In the genomic region with DNA sequence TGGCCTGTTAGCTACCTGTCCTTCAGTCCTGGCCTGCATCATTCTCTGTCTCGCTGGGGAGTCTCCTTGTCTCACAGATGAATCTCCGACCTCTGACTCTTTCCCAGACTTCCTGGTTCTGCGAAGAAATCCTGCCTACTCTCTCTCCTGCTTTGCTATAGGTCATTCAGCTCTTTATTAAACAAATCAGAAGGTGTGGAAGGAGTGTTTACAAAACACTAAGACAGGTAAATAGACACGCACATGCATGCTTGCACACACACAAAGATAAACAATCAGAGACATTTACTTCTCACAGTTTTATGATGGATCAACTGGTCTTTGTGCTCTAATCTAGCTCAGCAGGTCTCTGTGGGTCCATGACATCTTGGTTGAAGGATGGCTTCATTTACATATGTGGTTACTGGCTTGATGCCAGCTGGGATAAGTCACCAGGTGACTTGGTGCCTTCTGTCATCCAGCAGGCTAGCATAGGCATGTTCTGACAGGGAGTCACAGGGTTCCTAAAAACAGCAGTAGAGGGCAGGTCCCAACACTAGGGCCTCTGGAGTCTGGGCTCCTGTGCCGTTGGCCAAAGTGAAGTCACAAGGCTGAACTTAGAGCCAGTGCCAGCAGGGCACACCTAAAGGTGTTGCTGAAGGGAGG, we compare ENCODE assay signal across 16 mouse cellular contexts. TPM values are rescaled to one million over a fixed set of nuclear protein-coding genes. Genes with fewer than 3 reads are reported as not detected.
DNase-seq lines count a peak whose midpoint lies in the region; ATAC-seq and TF ChIP-seq lines count a peak whose summit lies in the region.
"Had no signal": no experiment of that assay in that cellular context is flagged by ENCODE, and none has a peak within 500 bp of the region (broad histone marks: within the 10 kb centered on the region; RNA-seq: fewer than 3 reads in every experiment).

No protein-coding gene starts in this region.

- H3K9ac ChIP-seq in heart, embryonic 11.5 days (ENCODE audit: low read depth, low read length): no peak overlapping the region
- H3K9ac ChIP-seq in ES-E14 (ENCODE audit: insufficient read depth, low read depth, low read length, poor library complexity, severe bottlenecking): no peak overlapping the region
- no peak overlapping the region for H3K9ac ChIP-seq in forebrain, embryonic 16.5 days (replicated peaks; ENCODE audit: low read depth, low read length)
- H3K9ac ChIP-seq: heart, embryonic 13.5 days; hindbrain, embryonic 14.5 days; liver, embryonic 13.5 days had no signal

- no peak for ATAC-seq in heart, embryonic 11.5 days (replicated peaks; ENCODE audit: insufficient number of reproducible peaks, low FRiP score, low TSS enrichment)
- no peak for ATAC-seq in forebrain, embryonic 16.5 days
- no peak for ATAC-seq in frontal cortex, adult (ENCODE audit: low TSS enrichment)
- ATAC-seq: lung, postnatal 0 days had no signal

- no peaks in the 10 kb centered on the region for H3K9me3 ChIP-seq in heart, embryonic 11.5 days (replicated peaks; ENCODE audit: control insufficient read depth, low read length)
- H3K9me3 ChIP-seq in ES-E14 (ENCODE audit: control insufficient read depth, insufficient read depth, low read depth, low read length): no peaks in the 10 kb centered on the region
- no peaks in the 10 kb centered on the region for H3K9me3 ChIP-seq in forebrain, embryonic 16.5 days (ENCODE audit: control insufficient read depth, low read length)
- H3K9me3 ChIP-seq: heart, embryonic 13.5 days; liver, embryonic 13.5 days had no signal

- WGBS in heart, embryonic 11.5 days (ENCODE audit: insufficient replicate concordance): 87% methylated on average over 5 of the region's 5 CpGs
- 89% methylated on average over 5 of the region's 5 CpGs for WGBS in forebrain, embryonic 16.5 days

- no peak overlapping the region for H3K4me2 ChIP-seq in heart, embryonic 11.5 days
- H3K4me2 ChIP-seq in forebrain, embryonic 16.5 days (ENCODE audit: low read length): no peak overlapping the region
- H3K4me2 ChIP-seq: heart, embryonic 13.5 days; hindbrain, embryonic 14.5 days; liver, embryonic 13.5 days had no signal

- in situ Hi-C loops in ES-E14 (cut with MboI; ENCODE audit: low sequenced_read_pairs in 2 of 2, unreplicated experiment in 2 of 2): no loop called here

- H3K4me3 ChIP-seq in heart, embryonic 11.5 days (ENCODE audit: low read depth, low read length): no peak overlapping the region
- no peak overlapping the region for H3K4me3 ChIP-seq in ES-E14 (ENCODE audit: insufficient read depth in 1 of 2, low read depth in 1 of 2, low read length in 2 of 2, poor library complexity in 1 of 2, severe bottlenecking in 1 of 2)
- H3K4me3 ChIP-seq in forebrain, embryonic 16.5 days (replicated peaks; ENCODE audit: low read length): no peak overlapping the region
- H3K4me3 ChIP-seq: heart, embryonic 13.5 days; liver, embryonic 13.5 days had no signal

- peaks cover 37% of the 10 kb centered on the region for H3K36me3 ChIP-seq in heart, embryonic 11.5 days (ENCODE audit: control insufficient read depth, insufficient read depth, low read length)
- H3K36me3 ChIP-seq in ES-E14 (ENCODE audit: control insufficient read depth, insufficient read depth, low read length, poor library complexity, severe bottlenecking): peaks cover 36% of the 10 kb centered on the region
- H3K36me3 ChIP-seq in forebrain, embryonic 16.5 days (ENCODE audit: control insufficient read depth, insufficient read depth): peaks cover 38% of the 10 kb centered on the region

- H3K27ac ChIP-seq in heart, embryonic 11.5 days (ENCODE audit: low read depth, low read length): no peak overlapping the region
- peak overlapping the region; percentile 45; the same call in 1 of the 2 replicates for H3K27ac ChIP-seq in ES-E14 (ENCODE audit: insufficient read depth, low read depth, low read length, poor library complexity, severe bottlenecking)
- H3K27ac ChIP-seq in forebrain, embryonic 16.5 days (ENCODE audit: low read length): no peak overlapping the region
- H3K27ac ChIP-seq: heart, embryonic 13.5 days; hindbrain, embryonic 14.5 days; liver, embryonic 13.5 days had no signal

- DNase-seq in heart, adult 11 months: peak; percentile 96
- peak; percentile 34 for DNase-seq in 416B (ENCODE audit: low read depth)
- no peak for DNase-seq in ES-E14 (ENCODE audit: low read depth, low spot score)
- peak; percentile 26 to 52 for DNase-seq in heart, postnatal 10 days
- DNase-seq in kidney, postnatal 14 days: no peak
- DNase-seq: adrenal gland, postnatal 25 days; embryo, embryonic 11 days; kidney, adult 2 months; liver, embryonic 13.5 days had no signal

- intact Hi-C loops in heart, postnatal 10 days (cut with DNase I): no loop called here

- no peaks in the 10 kb centered on the region for H3K27me3 ChIP-seq in heart, embryonic 11.5 days (ENCODE audit: control insufficient read depth, insufficient read depth, low read length)
- H3K27me3 ChIP-seq in forebrain, embryonic 16.5 days (replicated peaks; ENCODE audit: control insufficient read depth, insufficient read depth, low read length): no peaks in the 10 kb centered on the region
- H3K27me3 ChIP-seq: heart, embryonic 13.5 days; liver, embryonic 13.5 days had no signal

- no peaks in the 10 kb centered on the region for H3K4me1 ChIP-seq in heart, embryonic 11.5 days (ENCODE audit: control insufficient read depth, insufficient read depth, low read length)
- H3K4me1 ChIP-seq in ES-E14 (ENCODE audit: control insufficient read depth in 2 of 2, insufficient read depth in 2 of 2, low read length in 2 of 2, poor library complexity in 1 of 2): peaks cover 10 to 20% of the 10 kb centered on the region in 2 experiments
- H3K4me1 ChIP-seq in forebrain, embryonic 16.5 days (replicated peaks; ENCODE audit: control insufficient read depth, insufficient read depth, low read length): no peaks in the 10 kb centered on the region
- H3K4me1 ChIP-seq: heart, embryonic 13.5 days; liver, embryonic 13.5 days had no signal

TF ChIP-seq in ES-E14, 5 proteins besides CTCF, POLR2A, EP300 and RAD21:
- no peak for TF ChIP-seq ZC3H11A (IDR thresholded peaks at IDR 0.05; ENCODE audit: borderline replicate concordance, low read depth, low read length)
- no peak for TF ChIP-seq ZNF384 (IDR thresholded peaks at IDR 0.05; ENCODE audit: low read depth, low read length)
- TF ChIP-seq MAFK (IDR thresholded peaks at IDR 0.05; ENCODE audit: insufficient read depth, low read depth, low read length): no peak
- no peak for TF ChIP-seq HCFC1 (IDR thresholded peaks at IDR 0.05; ENCODE audit: borderline replicate concordance, insufficient read depth, low read length)
- TF ChIP-seq CHD2 (IDR thresholded peaks at IDR 0.05; ENCODE audit: low read depth, low read length): no peak

RNA-seq across cellular contexts. Expression of a gene that starts 16.7 kb away (rescaled TPM):
- polyA plus RNA-seq in heart, embryonic 11.5 days (2014; fragmentation: Nextera tagmentation; extraction: Ambion mirVana): 22.5 and 29.3 TPM in 2 replicates
- 12.6 and 15.9 TPM in 2 replicates for total RNA-seq in ES-E14 (2012; rRNA removed)
- total RNA-seq in heart, postnatal 10 days (2021): 10 to 100 TPM; 60.3 to 65.0 TPM
- polyA plus RNA-seq in forebrain, embryonic 16.5 days (2015; fragmentation: Nextera tagmentation; extraction: Ambion mirVana): 39.1 and 40.2 TPM in 2 replicates

RNA-seq across cellular contexts. Expression of a gene that starts 16.7 kb away (rescaled TPM):
- polyA plus RNA-seq in heart, embryonic 11.5 days (2014; fragmentation: Nextera tagmentation; extraction: Ambion mirVana): 59.5 and 64.2 TPM in 2 replicates
- 77.9 and 128 TPM in 2 replicates for total RNA-seq in ES-E14 (2012; rRNA removed)
- 10 to 100 TPM; 32.5 to 35.1 TPM for total RNA-seq in heart, postnatal 10 days (2021)
- 109 and 139 TPM in 2 replicates for polyA plus RNA-seq in forebrain, embryonic 16.5 days (2015; fragmentation: Nextera tagmentation; extraction: Ambion mirVana)

RNA-seq across cellular contexts. Expression of a gene that starts 21.6 kb away (rescaled TPM):
- polyA plus RNA-seq in heart, embryonic 11.5 days (2014; fragmentation: Nextera tagmentation; extraction: Ambion mirVana): 72.1 and 78.0 TPM in 2 replicates
- 42.2 and 44.8 TPM in 2 replicates for total RNA-seq in ES-E14 (2012; rRNA removed)
- 100 to 1,000 TPM; 171 to 174 TPM for total RNA-seq in heart, postnatal 10 days (2021)
- 83.7 and 99.3 TPM in 2 replicates for polyA plus RNA-seq in forebrain, embryonic 16.5 days (2015; fragmentation: Nextera tagmentation; extraction: Ambion mirVana)

RNA-seq across cellular contexts. Expression of a gene that starts 46.6 kb away (rescaled TPM):
- polyA plus RNA-seq in heart, embryonic 11.5 days (2014; fragmentation: Nextera tagmentation; extraction: Ambion mirVana): 0.44 and 0.57 TPM in 2 replicates
- 1.7 and 2.1 TPM in 2 replicates for total RNA-seq in ES-E14 (2012; rRNA removed)
- total RNA-seq in heart, postnatal 10 days (2021): under 1 TPM; 0.31 to 0.55 TPM
- 0.24 and 0.67 TPM in 2 replicates for polyA plus RNA-seq in forebrain, embryonic 16.5 days (2015; fragmentation: Nextera tagmentation; extraction: Ambion mirVana)
- total RNA-seq: monocyte, adult 5-6 weeks had no signal

Comparison
In these comparisons a context has a peak if more than half of its experiments do, and no peak if none do; other contexts are left out.
1. DNase-seq: peak in heart, adult 11 months (single experiment), 416B (single experiment) and heart, postnatal 10 days (2 of 2); none in ES-E14 (single experiment) and kidney, postnatal 14 days (single experiment).